Mouse (Mus musculus) bone marrow macrophage, adult 2 months (primary cell): ENCODE data around the gene Hoxb9.

Source experiments
- CTCF ChIP-seq: IDR thresholded peaks from 2 replicates; pipeline ENCODE4 v1.5.1; 2012; ENCODE audit warnings: low read depth, mild to moderate bottlenecking, low read length, moderate library complexity
- POLR2A ChIP-seq: IDR thresholded peaks from 2 replicates; pipeline ENCODE4 v1.6.1; 2012; ENCODE audit warnings: mild to moderate bottlenecking, low read depth, low read length, borderline replicate concordance

DNA sequence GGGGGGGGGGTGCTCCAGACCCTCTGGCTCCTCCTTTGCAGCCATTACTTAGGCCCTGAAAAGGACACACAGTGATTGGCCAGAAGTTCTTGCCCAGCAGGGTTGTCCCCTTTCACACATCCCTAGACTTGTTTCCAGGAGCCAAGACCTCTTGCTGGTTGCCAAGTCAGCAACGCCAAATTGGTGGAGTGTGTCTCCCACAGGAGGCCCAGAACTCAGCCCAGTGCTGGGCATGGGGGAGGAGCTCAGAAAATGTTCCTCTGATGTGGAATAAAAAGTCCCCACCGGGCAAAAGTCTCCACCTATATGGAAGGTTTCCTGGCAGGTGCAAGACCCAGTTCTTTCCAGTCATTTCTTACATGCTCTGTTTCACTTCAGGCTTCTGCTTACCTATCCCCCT is 12.2 kb upstream of the Hoxb9 start:
- TF ChIP-seq CTCF (no peak), POLR2A (no peak)
